Mouse (Mus musculus) CH12.LX (cell line): ENCODE results near the gene Trpv3. TPM values are rescaled to one million over a fixed set of nuclear protein-coding genes. Genes with fewer than 3 reads are reported as not detected.

ENCODE experiments used
- DNase-seq: peaks from one replicate; pipeline ENCODE4 v3.0.0-alpha.2; 2013; ENCODE audit errors: extremely low read depth
- H3K27ac ChIP-seq: 2 replicates; pipeline ENCODE4 v1.5.1; 2012; ENCODE audit warnings: low read depth, mild to moderate bottlenecking, control low read depth, moderate library complexity; ENCODE audit not compliant: insufficient read depth
- H3K27me3 ChIP-seq: replicated peaks from 2 replicates; pipeline ENCODE3; 2012; ENCODE audit warnings: inconsistent platforms
- H3K36me3 ChIP-seq, 2 experiments: replicated peaks in 1 of 2; 2 replicates each; pipeline versions ENCODE3 to v1.6.1; 2012; ENCODE audit warnings: inconsistent platforms in 1 of 2, low read length in 1 of 2, mild to moderate bottlenecking in 1 of 2, mixed read lengths in 1 of 2, moderate library complexity in 1 of 2; ENCODE audit not compliant: control insufficient read depth in 1 of 2, insufficient read depth in 1 of 2
- H3K4me1 ChIP-seq, 2 experiments: 2 replicates each; pipeline ENCODE4 v1.6.1; 2012; ENCODE audit warnings: inconsistent platforms in 1 of 2, moderate library complexity in 1 of 2; ENCODE audit not compliant: insufficient read depth in 2 of 2, control insufficient read depth in 1 of 2
- H3K4me2 ChIP-seq: 2 replicates; pipeline ENCODE4 v1.6.1; 2012; ENCODE audit warnings: low read depth, mild to moderate bottlenecking, control low read depth; ENCODE audit not compliant: poor library complexity, insufficient read depth, severe bottlenecking
- H3K4me3 ChIP-seq, 3 experiments: fragments of 150-350 bp in 1 of 3; sonication (generic) in 1 of 3; replicated peaks in 1 of 3; 2 replicates each; pipeline versions ENCODE3 to v1.5.1; 2011 to 2012; ENCODE audit warnings: low read depth in 2 of 3, low read length in 2 of 3, mild to moderate bottlenecking in 2 of 3, moderate library complexity in 2 of 3, control low read depth in 1 of 3, improper control_type of control experiment in 1 of 3, inconsistent platforms in 1 of 3, mixed read lengths in 1 of 3; ENCODE audit not compliant: poor library complexity in 1 of 3
- H3K79me2 ChIP-seq: replicated peaks from 2 replicates; pipeline ENCODE4 v1.6.1; 2012; ENCODE audit warnings: mild to moderate bottlenecking, moderate library complexity; ENCODE audit not compliant: control insufficient read depth, poor library complexity, insufficient read depth, severe bottlenecking; ENCODE audit errors: extremely low read depth
- H3K9ac ChIP-seq: 2 replicates; pipeline ENCODE4 v1.6.1; 2012; ENCODE audit warnings: low read depth, mild to moderate bottlenecking, control low read depth, moderate library complexity; ENCODE audit not compliant: insufficient read depth
- H3K9me3 ChIP-seq: replicated peaks from 2 replicates; pipeline ENCODE3; 2012; ENCODE audit warnings: low read length, inconsistent platforms, mixed read lengths
- BHLHE40 ChIP-seq: IDR thresholded peaks from 2 replicates; pipeline ENCODE4 v1.6.1; 2011; ENCODE audit warnings: mild to moderate bottlenecking, low read depth, low read length, improper control_type of control experiment
- CHD2 ChIP-seq: IDR thresholded peaks from 2 replicates; pipeline ENCODE4 v1.6.1; 2011; ENCODE audit warnings: low read length, improper control_type of control experiment
- CTCF ChIP-seq, 2 experiments: IDR thresholded peaks in 1 of 2; conservative IDR thresholded peaks in 1 of 2; 2 replicates each; pipeline ENCODE4 v1.5.1; 2011 to 2012; ENCODE audit warnings: low read depth in 2 of 2, low read length in 2 of 2, improper control_type of control experiment in 1 of 2, inconsistent platforms in 1 of 2, mild to moderate bottlenecking in 1 of 2, moderate library complexity in 1 of 2
- E2F4 ChIP-seq: IDR thresholded peaks from 2 replicates; pipeline ENCODE4 v1.6.1; 2011; ENCODE audit warnings: low read depth, low read length, improper control_type of control experiment; ENCODE audit not compliant: insufficient replicate concordance
- GABPA ChIP-seq: IDR thresholded peaks from 2 replicates; pipeline ENCODE4 v1.6.1; 2012; ENCODE audit warnings: low read depth, low read length, improper control_type of control experiment, inconsistent platforms; ENCODE audit not compliant: insufficient replicate concordance
- HCFC1 ChIP-seq: IDR thresholded peaks from 2 replicates; pipeline ENCODE4 v1.6.1; 2012; ENCODE audit warnings: low read depth, mild to moderate bottlenecking, inconsistent platforms, low read length, improper control_type of control experiment
- IRF4 ChIP-seq: IDR thresholded peaks from 2 replicates; pipeline ENCODE4 v1.6.1; 2014; ENCODE audit warnings: low read depth, mild to moderate bottlenecking, inconsistent platforms, low read length, improper control_type of control experiment
- JUN ChIP-seq: IDR thresholded peaks from 2 replicates; pipeline ENCODE4 v1.6.1; 2011; ENCODE audit warnings: low read depth, mild to moderate bottlenecking, low read length, improper control_type of control experiment, moderate library complexity; ENCODE audit not compliant: insufficient read depth
- MAX ChIP-seq: IDR thresholded peaks from 2 replicates; pipeline ENCODE4 v1.6.1; 2011; ENCODE audit warnings: low read length, improper control_type of control experiment
- MXI1 ChIP-seq: IDR thresholded peaks from 2 replicates; pipeline ENCODE4 v1.6.1; 2011; ENCODE audit warnings: mild to moderate bottlenecking, low read depth, low read length, improper control_type of control experiment
- NRF1 ChIP-seq: IDR thresholded peaks from 2 replicates; pipeline ENCODE4 v1.6.1; 2014; ENCODE audit warnings: low read depth, mild to moderate bottlenecking, inconsistent platforms, low read length, improper control_type of control experiment, moderate library complexity
- SIN3A ChIP-seq: IDR thresholded peaks from 2 replicates; pipeline ENCODE4 v1.6.1; 2012; ENCODE audit warnings: low read length, improper control_type of control experiment, inconsistent platforms
- TBP ChIP-seq: conservative IDR thresholded peaks from 2 replicates; pipeline ENCODE4 v1.6.1; 2011; ENCODE audit warnings: low read depth, low read length, improper control_type of control experiment
- TCF12 ChIP-seq: IDR thresholded peaks from 2 replicates; pipeline ENCODE4 v1.6.1; 2014; ENCODE audit warnings: low read depth, mild to moderate bottlenecking, inconsistent platforms, low read length, improper control_type of control experiment
- UBTF ChIP-seq: IDR thresholded peaks from 2 replicates; pipeline ENCODE4 v1.6.1; 2012; ENCODE audit warnings: low read depth, mild to moderate bottlenecking, inconsistent platforms, low read length, improper control_type of control experiment, moderate library complexity
- USF2 ChIP-seq: conservative IDR thresholded peaks from 2 replicates; pipeline ENCODE4 v1.6.1; 2011; ENCODE audit warnings: low read depth, low read length, improper control_type of control experiment
- ZKSCAN1 ChIP-seq: IDR thresholded peaks from 2 replicates; pipeline ENCODE4 v1.6.1; 2012; ENCODE audit warnings: low read depth, inconsistent platforms, low read length, improper control_type of control experiment, borderline replicate concordance
- dilution Hi-C: fragments of 300-500 bp; cut with MboI; formaldehyde crosslinking; loops from 2 replicates; pipeline ENCODE4 v1.14.3; 2020; ENCODE audit warnings: low sequenced_read_pairs; ENCODE audit not compliant: extremely low pct_unique_long_range_greater_than_20kb, extremely low pct_ligation_motif_present
- in situ Hi-C: fragments of 300-500 bp; cut with MboI; formaldehyde crosslinking; loops from 3 replicates; pipeline ENCODE4 v1.14.3; 2019; ENCODE audit warnings: low sequenced_read_pairs, low pct_ligation_motif_present, low pct_unique_long_range_greater_than_20kb, mixed read lengths
- polyA plus RNA-seq: library from polyadenylated mRNA; unstranded; fragments of >175 nt; gene quantifications from 2 replicates; pipeline ENCODE4 v1.2.1, GENCODE M21; 2012; ENCODE audit warnings: low read depth; ENCODE audit not compliant: insufficient read length
- total RNA-seq, 2 experiments: library from RNA; depleted of rRNA; stranded (reverse); fragments of 300-350 nt in 1 of 2; fragments of >200 nt in 1 of 2; gene quantifications; 2 replicates each; pipeline ENCODE4 v1.2.3; 2012 to 2014

Gene Trpv3
- total and polyA plus RNA-seq, 3 experiments: not detected

- Histone ChIP-seq H3K79me2 (no peaks in the 10 kb centered on the region), H3K27me3 (peaks cover 82% of the 10 kb centered on the region), H3K9me3 (peaks cover 6% of the 10 kb centered on the region), H3K9ac (no peak overlapping the region), H3K36me3 (no peaks in the 10 kb centered on the region), H3K4me2 (no peak overlapping the region), H3K27ac (no peak overlapping the region), H3K4me3 (no peak overlapping the region), H3K4me1 (no peaks in the 10 kb centered on the region)
- in situ Hi-C loops (no loop called here), dilution Hi-C loops (no loop called here)
- no peak for DNase-seq
- TF ChIP-seq CTCF (conservative IDR thresholded peaks at IDR 0.05 in 1 of 2, IDR thresholded peaks at IDR 0.05 in 1 of 2; ENCODE audit: low read depth in 2 of 2, low read length in 2 of 2): no peak
- TF ChIP-seq IRF4: no peak
- no peak for TF ChIP-seq CHD2
- no peak for TF ChIP-seq GABPA
- TF ChIP-seq MXI1: no peak
- no peak for TF ChIP-seq MAX
- TF ChIP-seq E2F4: no peak
- no peak for TF ChIP-seq ZKSCAN1
- TF ChIP-seq JUN: no peak
- no peak for TF ChIP-seq TBP
- TF ChIP-seq NRF1: no peak
- TF ChIP-seq BHLHE40: no peak
- TF ChIP-seq UBTF: no peak
- no peak for TF ChIP-seq USF2
- no peak for TF ChIP-seq TCF12
Observed at GRCm38 (mm10) chr11:73260457-73260856, 6.7 kb upstream of the Trpv3 start.

- H3K27ac ChIP-seq: no peak overlapping the region
- no peak overlapping the region for H3K4me2 ChIP-seq
- H3K4me3 ChIP-seq: no peak overlapping the region
- no peak for DNase-seq
- in situ Hi-C loops (no loop called here), dilution Hi-C loops (no loop called here)
- H3K27me3 ChIP-seq: peaks cover 87% of the 10 kb centered on the region
- H3K4me1 ChIP-seq: no peaks in the 10 kb centered on the region
- H3K9ac ChIP-seq: no peak overlapping the region
- TF ChIP-seq SIN3A (no peak), GABPA (no peak), E2F4 (no peak), HCFC1 (no peak), TCF12 (no peak)
- TF ChIP-seq, all 38 proteins: peak for 0
- Histone ChIP-seq H3K9me3 (peaks cover 6% of the 10 kb centered on the region), H3K79me2 (no peaks in the 10 kb centered on the region), H3K36me3 (no peaks in the 10 kb centered on the region)
Observed at GRCm38 (mm10) chr11:73261385-73261784, 5.8 kb upstream of the Trpv3 start.
